Mouse (Mus musculus) heart, embryonic 13.5 days (tissue): ENCODE measurements at regions not wholly inside any gene's neighbourhood (a gene's known extent, or its start where the extent isn't known, plus 50 kb on each side); places are given as distances from the start of the nearest gene placed in this dataset.
A peak's percentile ranks its signal among the peaks of the same experiment; 100 is the strongest.
"Not testable (repeated sequence)": the region's sequence is repeated elsewhere in the genome, so short reads cannot be mapped to it uniquely, and the experiment has no call there.

ENCODE experiments used
- ATAC-seq: fragments of 200-750 bp; cut with Nextera tagmentation; 2 replicates; pipeline ENCODE4 v1.8.0; 2017; ENCODE audit warnings: moderate TSS enrichment; ENCODE audit not compliant: insufficient number of reproducible peaks, low FRiP score, low TSS enrichment; ENCODE audit errors: extremely low read depth
- H3K27ac ChIP-seq: fragments of 300-500 bp; sonication (generic); replicated peaks from 2 replicates; pipeline ENCODE4 v1.5.1; 2015; ENCODE audit warnings: moderate library complexity, mild to moderate bottlenecking, inconsistent platforms
- H3K27me3 ChIP-seq: fragments of 300-500 bp; sonication (generic); replicated peaks from 2 replicates; pipeline ENCODE4 v1.6.1; 2015; ENCODE audit warnings: mild to moderate bottlenecking, inconsistent platforms
- H3K36me3 ChIP-seq: fragments of 300-500 bp; sonication (generic); 2 replicates; pipeline ENCODE4 v1.6.1; 2015; ENCODE audit warnings: mild to moderate bottlenecking, inconsistent platforms
- H3K4me1 ChIP-seq: fragments of 300-500 bp; sonication (generic); 2 replicates; pipeline ENCODE4 v1.6.1; 2015; ENCODE audit warnings: inconsistent platforms
- H3K4me2 ChIP-seq: fragments of 300-500 bp; sonication (generic); 2 replicates; pipeline ENCODE4 v1.6.1; 2015; ENCODE audit warnings: inconsistent platforms, mild to moderate bottlenecking, moderate library complexity
- H3K4me3 ChIP-seq: fragments of 300-500 bp; sonication (generic); 2 replicates; pipeline ENCODE4 v1.5.1; 2015; ENCODE audit warnings: moderate library complexity, mild to moderate bottlenecking, inconsistent platforms
- H3K9ac ChIP-seq: fragments of 300-500 bp; sonication (generic); 2 replicates; pipeline ENCODE4 v1.6.1; 2015; ENCODE audit warnings: inconsistent platforms, mild to moderate bottlenecking, moderate library complexity
- H3K9me3 ChIP-seq: fragments of 300-500 bp; sonication (generic); 2 replicates; pipeline ENCODE4 v1.6.1; 2016; ENCODE audit warnings: inconsistent platforms
- WGBS: fragments of 180-500 bp; shearing (Covaris S2); methylation state at CpG from one replicate; pipeline ENCODE4 v1.1.7; 2015; ENCODE audit warnings: mixed read lengths; 5-methylcytosine and 5-hydroxymethylcytosine counted together

- Histone ChIP-seq H3K27me3 (peaks cover 46% of the 10 kb centered on the region), H3K4me1 (peaks cover 12% of the 10 kb centered on the region)
- not testable (repeated sequence) for H3K4me2 ChIP-seq, H3K9me3 ChIP-seq, H3K9ac ChIP-seq, H3K27ac ChIP-seq, H3K4me3 ChIP-seq, H3K36me3 ChIP-seq, ATAC-seq
- 88% methylated on average over 8 of the region's 8 CpGs for WGBS
Measured at GRCm38 (mm10) chr8:26782936-26783335, 194.2 kb upstream of the Zfp703 start.

GRCm38 (mm10) chr8:26784381-26784780 is 192.7 kb upstream of the Zfp703 start:
- WGBS = 50% methylated on average over 6 of the region's 6 CpGs
- Histone ChIP-seq H3K4me3 (no peak overlapping the region), H3K27me3 (peaks cover 36% of the 10 kb centered on the region), H3K27ac (0 out of 2 replicates have a peak overlapping the region, but pooled peaks have one; percentile 8), H3K4me1 (peaks cover 12% of the 10 kb centered on the region), H3K36me3 (no peaks in the 10 kb centered on the region), H3K9me3 (no peaks in the 10 kb centered on the region), H3K9ac (no peak overlapping the region), H3K4me2 (peak overlapping the region; percentile 20)
- no peak for ATAC-seq

- H3K36me3 ChIP-seq = no peaks in the 10 kb centered on the region
- H3K9ac ChIP-seq = no peak overlapping the region
- no peaks in the 10 kb centered on the region for H3K4me1 ChIP-seq
- WGBS = 33% methylated on average over 2 of the region's 2 CpGs
- no peaks in the 10 kb centered on the region for H3K9me3 ChIP-seq
- H3K4me3 ChIP-seq = no peak overlapping the region
- H3K27ac ChIP-seq = no peak overlapping the region
- ATAC-seq = no peak
- H3K27me3 ChIP-seq = peaks cover 35% of the 10 kb centered on the region
- no peak overlapping the region for H3K4me2 ChIP-seq
Measured at GRCm38 (mm10) chr8:26791795-26792194, 185.3 kb upstream of the Zfp703 start.

- Histone ChIP-seq H3K4me2 (no peak overlapping the region), H3K4me3 (no peak overlapping the region), H3K4me1 (no peaks in the 10 kb centered on the region), H3K36me3 (no peaks in the 10 kb centered on the region), H3K9ac (no peak overlapping the region), H3K27me3 (peaks cover 38% of the 10 kb centered on the region), H3K9me3 (no peaks in the 10 kb centered on the region), H3K27ac (no peak overlapping the region)
- ATAC-seq = no peak
- WGBS = 87% methylated on average over 9 of the region's 9 CpGs
Measured at GRCm38 (mm10) chr8:26793606-26794292, 183.4 kb upstream of the Zfp703 start.

GRCm38 (mm10) chr8:26794411-26794810 is 182.7 kb upstream of the Zfp703 start:
- H3K9me3 ChIP-seq = no peaks in the 10 kb centered on the region
- no peak for ATAC-seq
- WGBS = 82% methylated on average over 4 of the region's 4 CpGs
- peaks cover 40% of the 10 kb centered on the region for H3K27me3 ChIP-seq
- H3K9ac ChIP-seq = no peak overlapping the region
- no peak overlapping the region for H3K4me2 ChIP-seq
- no peak overlapping the region for H3K4me3 ChIP-seq
- no peaks in the 10 kb centered on the region for H3K36me3 ChIP-seq
- no peaks in the 10 kb centered on the region for H3K4me1 ChIP-seq
- no peak overlapping the region for H3K27ac ChIP-seq

- Histone ChIP-seq H3K9ac (no peak overlapping the region), H3K27ac (no peak overlapping the region), H3K36me3 (no peaks in the 10 kb centered on the region), H3K4me1 (no peaks in the 10 kb centered on the region), H3K9me3 (no peaks in the 10 kb centered on the region), H3K4me2 (no peak overlapping the region), H3K27me3 (peaks cover 35% of the 10 kb centered on the region), H3K4me3 (no peak overlapping the region)
- no peak for ATAC-seq
- 78% methylated on average over 8 of the region's 8 CpGs for WGBS
Measured at GRCm38 (mm10) chr8:26795616-26796015, 181.5 kb upstream of the Zfp703 start.

- no peak overlapping the region for H3K27ac ChIP-seq
- H3K9me3 ChIP-seq = no peaks in the 10 kb centered on the region
- no peak overlapping the region for H3K4me2 ChIP-seq
- H3K36me3 ChIP-seq = no peaks in the 10 kb centered on the region
- no peak for ATAC-seq
- peaks cover 10% of the 10 kb centered on the region for H3K4me1 ChIP-seq
- H3K27me3 ChIP-seq = peaks cover 57% of the 10 kb centered on the region
- WGBS = 60% methylated on average over 1 of the region's 1 CpGs
- no peak overlapping the region for H3K9ac ChIP-seq
- no peak overlapping the region for H3K4me3 ChIP-seq
Measured at GRCm38 (mm10) chr8:26799814-26800213, 177.3 kb upstream of the Zfp703 start.

GRCm38 (mm10) chr8:26804089-26804488 is 173.0 kb upstream of the Zfp703 start:
- no peaks in the 10 kb centered on the region for H3K9me3 ChIP-seq
- H3K9ac ChIP-seq = peak overlapping the region; percentile 47; the same call in 1 of the 2 replicates
- peaks cover 65% of the 10 kb centered on the region for H3K27me3 ChIP-seq
- no peak overlapping the region for H3K27ac ChIP-seq
- 44% methylated on average over 9 of the region's 9 CpGs for WGBS
- peak overlapping the region; percentile 24 for H3K4me2 ChIP-seq
- no peaks in the 10 kb centered on the region for H3K36me3 ChIP-seq
- H3K4me1 ChIP-seq = peaks cover 45% of the 10 kb centered on the region
- H3K4me3 ChIP-seq = no peak overlapping the region
- ATAC-seq = no peak

GRCm38 (mm10) chr8:26804901-26805341 is 172.2 kb upstream of the Zfp703 start:
- 0 out of 2 replicates have a peak overlapping the region, but pooled peaks have one; percentile 25 for H3K27ac ChIP-seq
- no peak overlapping the region for H3K9ac ChIP-seq
- ATAC-seq = no peak
- 0 out of 2 replicates have a peak overlapping the region, but pooled peaks have one; percentile 24 for H3K4me2 ChIP-seq
- H3K9me3 ChIP-seq = no peaks in the 10 kb centered on the region
- WGBS = 48% methylated on average over 7 of the region's 7 CpGs
- H3K27me3 ChIP-seq = peaks cover 64% of the 10 kb centered on the region
- no peaks in the 10 kb centered on the region for H3K36me3 ChIP-seq
- H3K4me3 ChIP-seq = no peak overlapping the region
- peaks cover 53% of the 10 kb centered on the region for H3K4me1 ChIP-seq

GRCm38 (mm10) chr8:26805371-26805821 is 171.7 kb upstream of the Zfp703 start:
- no peak overlapping the region for H3K4me3 ChIP-seq
- no peak overlapping the region for H3K4me2 ChIP-seq
- peaks cover 65% of the 10 kb centered on the region for H3K27me3 ChIP-seq
- 48% methylated on average over 6 of the region's 6 CpGs for WGBS
- H3K9ac ChIP-seq = no peak overlapping the region
- peaks cover 58% of the 10 kb centered on the region for H3K4me1 ChIP-seq
- ATAC-seq = no peak
- 0 out of 2 replicates have a peak overlapping the region, but pooled peaks have one; percentile 25 for H3K27ac ChIP-seq
- H3K36me3 ChIP-seq = no peaks in the 10 kb centered on the region
- H3K9me3 ChIP-seq = no peaks in the 10 kb centered on the region

- 22% methylated on average over 11 of the region's 11 CpGs for WGBS
- no peaks in the 10 kb centered on the region for H3K36me3 ChIP-seq
- peak overlapping the region; percentile 49 for H3K4me2 ChIP-seq
- 0 out of 2 replicates have a peak overlapping the region, but pooled peaks have one; percentile 19 for H3K9ac ChIP-seq
- peaks cover 70% of the 10 kb centered on the region for H3K4me1 ChIP-seq
- no peak for ATAC-seq
- peaks cover 66% of the 10 kb centered on the region for H3K27me3 ChIP-seq
- H3K9me3 ChIP-seq = no peaks in the 10 kb centered on the region
- H3K27ac ChIP-seq = no peak overlapping the region
- H3K4me3 ChIP-seq = no peak overlapping the region
Measured at GRCm38 (mm10) chr8:26808111-26808651, 168.9 kb upstream of the Zfp703 start.
